Mouse (Mus musculus) gastrocnemius, adult 2 months (tissue): ENCODE measurements around the gene Naa25. TPM values are rescaled to one million over a fixed set of nuclear protein-coding genes. Genes with fewer than 3 reads are reported as not detected.

Source experiments
- DNase-seq: peaks from one replicate; pipeline ENCODE4 v3.0.0; 2022
- H3K27ac ChIP-seq: fragments of 200-600 bp; 2 replicates; pipeline ENCODE4 v1.8.1; 2022; ENCODE audit warnings: mild to moderate bottlenecking
- H3K4me3 ChIP-seq: fragments of 200-600 bp; 2 replicates; pipeline ENCODE4 v1.8.1; 2022; ENCODE audit warnings: mild to moderate bottlenecking, moderate library complexity
- CTCF ChIP-seq: fragments of 200-600 bp; IDR thresholded peaks from 2 replicates; pipeline ENCODE4 v1.8.1; 2022; ENCODE audit warnings: antibody characterized with exemption, mild to moderate bottlenecking, moderate library complexity
- intact Hi-C: fragments of 180-260 bp; cut with DNase I; formaldehyde crosslinking; loops from one replicate; pipeline ENCODE4 v1.15.1; 2025
- total RNA-seq, 2 experiments: library from RNA; stranded (reverse); gene quantifications; 2 replicates each; pipeline ENCODE4 v1.2.3; 2021

The Naa25 gene
- total RNA-seq, 2 experiments from 2014 or later = 26.9 to 33.3 TPM

DNA sequence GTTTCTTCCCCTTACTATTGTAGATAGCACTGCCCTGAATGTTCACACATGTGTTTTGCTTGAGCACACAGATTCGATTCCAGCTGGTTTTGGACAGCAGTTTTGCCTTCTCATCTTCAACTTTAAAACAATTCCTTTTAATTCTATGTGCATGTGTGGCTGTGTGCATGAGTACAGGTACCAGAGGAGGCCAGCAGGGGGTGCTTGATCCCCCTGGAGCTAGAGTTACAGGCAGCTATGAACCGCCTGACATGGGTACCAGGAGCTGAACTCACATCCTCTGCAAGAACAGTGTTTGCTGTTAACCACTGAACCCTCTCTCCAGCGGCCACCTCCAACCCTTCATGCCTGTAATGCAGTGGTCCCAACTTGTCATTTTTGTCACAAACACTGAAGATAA is 50.7 kb downstream of the Naa25 start:
- intact Hi-C loops = no loop called here
- H3K27ac ChIP-seq = no peak overlapping the region
- peak; percentile 44 for TF ChIP-seq CTCF

GRCm38 (mm10) chr5:121449976-121450375 is 52.2 kb downstream of the Naa25 start:
- intact Hi-C loops = loop anchor here (2.0 to 10.0 kb wide), 2 partner anchors 27 to 235 kb away; no protein-coding TSS in a partner anchor
- no peak overlapping the region for H3K27ac ChIP-seq
- peak; percentile 59 for TF ChIP-seq CTCF
- DNase-seq = peak; percentile 40
- H3K4me3 ChIP-seq = no peak overlapping the region

More for the DNA sequence above, 50.7 kb downstream of the Naa25 start:
- H3K4me3 ChIP-seq = no peak overlapping the region
- DNase-seq = peak; percentile 20

DNA sequence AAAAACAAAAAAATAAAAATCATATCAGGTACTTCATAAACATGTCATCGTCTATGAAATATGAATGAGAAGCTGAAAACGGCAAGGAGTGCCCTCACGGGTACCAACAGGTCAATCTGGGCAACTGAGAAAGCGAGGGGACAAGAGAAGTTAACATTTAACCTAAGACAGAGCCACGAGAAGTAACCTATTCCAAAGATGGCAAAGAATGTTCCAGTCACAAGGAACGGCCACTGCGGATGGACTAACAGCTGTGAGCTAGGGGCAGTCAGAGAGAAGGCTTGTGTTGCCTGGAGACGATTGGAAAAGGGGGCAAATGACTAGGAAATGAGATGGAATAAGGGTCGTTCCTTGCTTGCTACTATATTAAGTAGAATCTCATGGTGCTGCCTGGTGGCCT is 52.7 kb downstream of the Naa25 start:
- intact Hi-C loops = loop anchor here (2.0 to 10.0 kb wide), 2 partner anchors 26 to 236 kb away; no protein-coding TSS in a partner anchor
- peak; percentile 11 for DNase-seq
- no peak overlapping the region for H3K27ac ChIP-seq
- TF ChIP-seq CTCF = no peak
- no peak overlapping the region for H3K4me3 ChIP-seq

GRCm38 (mm10) chr5:121451203-121451602 is 53.5 kb downstream of the Naa25 start:
- peak overlapping the region; percentile 100 for H3K27ac ChIP-seq
- peak overlapping the region; percentile 93 for H3K4me3 ChIP-seq
- peak; percentile 7 for DNase-seq
- no peak for TF ChIP-seq CTCF
- intact Hi-C loops = loop anchor here (2.0 to 10.0 kb wide), 2 partner anchors 26 to 236 kb away; no protein-coding TSS in a partner anchor

DNA sequence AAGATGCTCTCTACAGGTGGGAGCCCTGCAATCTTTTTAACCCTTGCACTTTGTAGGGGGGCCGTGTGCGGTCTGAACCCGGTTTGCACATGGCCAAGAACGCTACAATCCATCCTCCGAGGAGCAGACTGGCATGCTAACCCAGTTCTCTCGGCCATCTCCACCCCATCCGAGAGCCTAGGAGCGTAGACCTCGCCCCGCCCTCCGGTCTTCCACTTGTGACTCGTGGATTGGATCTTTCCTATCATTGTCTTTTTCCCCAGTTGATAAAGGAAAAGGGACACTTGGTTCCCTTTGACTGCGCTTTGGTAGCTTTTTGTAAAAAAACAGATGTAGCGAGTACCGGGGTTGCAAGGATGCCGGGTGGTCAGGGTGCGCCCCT is 53.9 kb downstream of the Naa25 start, which contains the start of gene Tmem116:
Gene Tmem116 (plus strand): TSS at position 250 of the 382 bp plus-strand sequence.
- H3K27ac ChIP-seq = peak within 1 kb of the TSS; percentile 100
- H3K4me3 ChIP-seq = peak within 1 kb of the TSS; percentile 93
- DNase-seq = peak; percentile 46
- intact Hi-C loops = loop anchor here (2.0 to 10.0 kb wide), 2 partner anchors 25 to 237 kb away; no protein-coding TSS in a partner anchor
- no peak for TF ChIP-seq CTCF

GRCm38 (mm10) chr5:121452026-121452869 is 54.5 kb downstream of the Naa25 start, which contains the start of gene Erp29:
Gene Erp29, minus strand, starts transcription at chr5:121452506.
- peak within 1 kb of the TSS; percentile 100 for H3K27ac ChIP-seq
- peak; percentile 99 for DNase-seq
- intact Hi-C loops = loop anchor here (10.0 kb wide), 1 partner anchor 237 kb away; no protein-coding TSS in a partner anchor
- H3K4me3 ChIP-seq = peak within 1 kb of the TSS; percentile 93
- peak; percentile 31; the same call in 1 of the 2 replicates for TF ChIP-seq CTCF

GRCm38 (mm10) chr5:121452906-121453305 is 55.2 kb downstream of the Naa25 start:
- TF ChIP-seq CTCF = no peak
- intact Hi-C loops = loop anchor here (10.0 kb wide), 1 partner anchor 238 kb away; no protein-coding TSS in a partner anchor
- Histone ChIP-seq H3K27ac (peak overlapping the region; percentile 100), H3K4me3 (peak overlapping the region; percentile 93)
- DNase-seq = peak; percentile 84

GRCm38 (mm10) chr5:121453743-121454502 is 56.2 kb downstream of the Naa25 start:
- intact Hi-C loops = loop anchor here (10.0 kb wide), 1 partner anchor 239 kb away; no protein-coding TSS in a partner anchor
- no peak for DNase-seq
- Histone ChIP-seq H3K27ac (peak overlapping the region; percentile 100), H3K4me3 (peak overlapping the region; percentile 93)
- no peak for TF ChIP-seq CTCF

DNA sequence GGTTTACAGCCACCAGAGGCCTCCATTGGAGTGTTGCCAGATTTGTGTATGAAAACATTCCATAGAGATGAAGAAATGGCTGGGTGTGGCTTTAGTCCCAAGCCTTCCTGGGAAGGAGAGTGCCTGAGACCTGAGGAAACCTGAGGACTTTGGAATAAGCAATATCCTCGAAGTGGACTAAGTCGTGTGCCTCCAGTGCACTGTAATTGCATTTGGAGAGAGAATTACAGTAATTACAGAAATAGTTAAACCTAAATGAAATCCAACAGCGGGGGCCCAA is 56.7 kb downstream of the Naa25 start:
- intact Hi-C loops = loop anchor here (10.0 kb wide), 1 partner anchor 240 kb away; no protein-coding TSS in a partner anchor
- TF ChIP-seq CTCF = no peak
- no peak for DNase-seq
- Histone ChIP-seq H3K4me3 (no peak overlapping the region), H3K27ac (peak overlapping the region; percentile 100; the same call in 1 of the 2 replicates)

DNA sequence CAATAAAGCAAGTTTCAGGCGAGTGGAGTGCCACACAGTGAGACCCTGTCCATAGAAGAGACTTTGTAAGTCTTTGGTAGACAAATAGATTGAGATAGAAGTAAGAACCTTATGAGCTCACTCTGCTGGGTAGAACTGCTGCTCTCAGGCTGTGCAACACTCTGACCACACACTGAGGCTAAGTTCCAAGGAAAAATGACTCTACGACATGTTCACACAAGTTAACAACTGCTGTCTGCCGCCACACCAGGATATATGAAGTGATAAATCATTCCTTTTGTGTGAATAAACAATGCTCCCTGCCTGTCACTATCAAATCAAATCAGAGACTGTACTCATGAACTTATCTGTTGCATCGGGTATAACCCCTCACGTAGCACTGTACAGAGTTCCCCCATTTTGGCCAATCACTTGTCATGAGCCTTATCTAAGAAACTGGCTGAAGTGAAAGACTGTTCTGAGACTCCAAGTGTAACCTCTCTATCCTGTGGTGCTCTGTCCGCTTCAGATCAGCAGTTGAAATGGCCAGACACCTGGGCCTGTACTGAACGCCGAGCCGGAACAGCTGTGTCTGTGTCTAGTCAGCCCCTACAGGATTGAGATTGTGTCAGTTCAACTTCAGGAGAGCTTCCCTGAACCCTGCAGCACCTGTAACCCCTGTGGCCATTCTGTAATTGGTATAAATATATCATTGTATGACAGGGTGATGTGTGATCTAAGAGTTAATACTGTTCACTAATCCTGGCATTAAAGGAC is 58.0 kb downstream of the Naa25 start:
- Histone ChIP-seq H3K27ac (no peak overlapping the region), H3K4me3 (no peak overlapping the region)
- no peak for DNase-seq
- intact Hi-C loops = loop anchor here (10.0 kb wide), 1 partner anchor 241 kb away; no protein-coding TSS in a partner anchor
- TF ChIP-seq CTCF = no peak

DNA sequence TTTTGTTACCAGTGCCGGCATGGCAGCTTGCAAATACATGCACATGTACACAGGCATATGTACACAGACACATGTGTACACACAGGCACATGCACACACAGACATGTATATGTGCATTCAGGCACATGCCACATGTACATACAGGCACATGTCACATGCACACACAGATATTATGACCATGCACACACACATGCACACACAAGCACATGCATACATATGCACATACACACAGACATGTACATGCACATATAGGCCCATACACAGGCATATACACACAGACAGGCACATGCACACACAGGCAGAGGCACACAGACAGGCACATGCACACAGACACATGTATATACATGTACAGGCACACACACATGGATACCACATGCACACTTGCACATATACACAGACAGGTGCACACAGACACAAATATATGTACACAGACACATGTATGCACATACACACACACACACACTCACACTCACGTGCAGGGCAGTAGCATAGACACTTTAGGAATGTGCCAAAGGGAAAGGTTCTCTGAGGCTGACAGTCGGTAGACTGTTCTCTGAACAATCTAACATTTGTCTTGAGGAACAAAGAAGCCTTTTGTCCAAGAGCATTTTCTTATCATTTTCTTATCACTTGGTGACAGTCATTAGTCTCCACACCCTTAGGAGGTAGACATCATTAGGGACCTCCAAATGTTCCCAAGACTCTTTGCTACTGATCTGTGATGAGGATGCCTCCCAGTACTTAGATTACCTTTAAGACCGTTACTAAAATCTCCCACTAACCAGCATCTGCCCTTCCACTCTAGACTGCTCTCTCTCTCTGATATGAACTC is 63.8 kb downstream of the Naa25 start:
- no peak overlapping the region for H3K4me3 ChIP-seq
- no peak for DNase-seq
- TF ChIP-seq CTCF = no peak
- intact Hi-C loops = no loop called here
- H3K27ac ChIP-seq = no peak overlapping the region
